Mouse (Mus musculus): ENCODE measurements at regions not wholly inside any gene's neighbourhood (a gene's known extent, or its start where the extent isn't known, plus 50 kb on each side); places are given as distances from the start of the nearest gene placed in this dataset.
A peak's percentile ranks its signal among the peaks of the same experiment; 100 is the strongest.
"Not testable (repeated sequence)": the region's sequence is repeated elsewhere in the genome, so short reads cannot be mapped to it uniquely, and the experiment has no call there.

DNA sequence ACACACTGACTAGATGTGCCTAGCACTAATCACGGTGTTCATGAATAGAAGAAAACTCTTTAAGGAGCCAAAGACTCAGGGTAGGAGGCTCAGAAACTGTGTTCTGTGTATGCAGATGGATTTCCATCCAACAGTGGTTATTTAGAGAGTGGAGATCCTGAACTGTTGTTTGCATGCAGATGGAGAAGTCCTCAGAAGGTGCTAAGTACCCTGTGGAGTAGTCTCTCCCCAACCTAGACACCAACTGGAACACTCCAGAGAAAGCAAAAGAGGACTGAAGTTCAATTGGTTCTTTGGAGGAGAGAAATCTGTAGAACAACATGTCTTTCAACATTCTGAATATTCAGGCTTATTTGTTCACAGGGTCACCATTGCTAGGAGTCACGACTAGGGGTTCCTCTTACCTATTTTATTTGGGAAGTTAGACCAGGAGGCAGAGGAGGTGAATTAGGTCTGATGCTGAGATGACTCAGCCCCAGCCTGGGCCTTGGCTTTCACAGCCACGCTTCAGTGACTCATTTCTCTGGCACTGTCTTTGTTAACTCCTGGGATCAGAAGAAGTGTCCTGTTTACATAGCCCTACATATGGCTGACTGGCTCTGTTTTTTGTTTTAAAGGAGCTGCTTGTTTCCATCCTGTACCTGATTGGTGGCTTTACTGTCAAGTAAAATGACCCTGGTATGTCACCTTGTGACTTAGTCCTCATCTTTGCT is 742.0 kb downstream of the Kcna4 start:
- peak; percentile 16 for DNase-seq (ENCODE audit: extremely low read depth, insufficient read length, low spot score)

DNA sequence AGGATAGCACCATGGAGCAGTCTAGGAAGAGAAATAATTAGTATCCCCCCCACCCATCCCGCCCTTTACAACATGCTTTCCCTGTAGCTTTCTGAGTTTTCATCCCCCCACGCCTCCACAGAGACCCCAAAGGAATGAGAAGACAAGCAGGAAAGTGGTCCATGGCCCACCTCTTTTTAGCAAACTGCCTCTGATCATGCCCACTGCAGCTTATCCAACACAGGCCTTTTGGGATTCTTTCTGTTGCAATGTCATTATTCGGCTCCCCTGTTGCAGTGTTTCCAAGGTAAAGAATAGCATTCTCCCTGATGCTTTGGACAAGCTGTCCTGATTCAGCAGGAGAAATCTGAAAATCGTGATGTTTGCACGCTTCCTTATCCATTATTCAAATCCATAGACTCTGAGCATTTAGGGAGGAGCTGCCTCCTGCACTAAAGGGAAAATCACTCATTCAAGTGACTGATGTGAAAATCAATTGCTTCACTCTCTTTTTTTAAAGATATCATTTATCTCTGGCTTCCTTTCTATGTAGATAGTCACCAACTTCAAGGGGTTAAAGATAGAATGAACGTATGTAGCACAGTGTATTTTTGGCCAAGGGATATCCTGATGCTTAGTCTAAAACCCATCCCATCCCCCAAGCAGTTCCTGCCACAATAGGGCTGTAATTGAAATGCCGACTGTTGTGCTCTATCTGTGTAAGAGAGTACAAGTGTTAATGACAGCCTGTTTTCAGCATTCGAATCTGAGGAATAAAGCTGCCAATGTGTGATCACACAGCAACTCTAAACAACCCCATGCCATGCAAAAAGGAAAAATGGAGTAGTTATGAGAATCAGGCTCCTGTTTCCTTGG is 743.1 kb downstream of the Kcna4 start:
- no peak for DNase-seq (ENCODE audit: extremely low read depth, insufficient read length, low spot score)

DNA sequence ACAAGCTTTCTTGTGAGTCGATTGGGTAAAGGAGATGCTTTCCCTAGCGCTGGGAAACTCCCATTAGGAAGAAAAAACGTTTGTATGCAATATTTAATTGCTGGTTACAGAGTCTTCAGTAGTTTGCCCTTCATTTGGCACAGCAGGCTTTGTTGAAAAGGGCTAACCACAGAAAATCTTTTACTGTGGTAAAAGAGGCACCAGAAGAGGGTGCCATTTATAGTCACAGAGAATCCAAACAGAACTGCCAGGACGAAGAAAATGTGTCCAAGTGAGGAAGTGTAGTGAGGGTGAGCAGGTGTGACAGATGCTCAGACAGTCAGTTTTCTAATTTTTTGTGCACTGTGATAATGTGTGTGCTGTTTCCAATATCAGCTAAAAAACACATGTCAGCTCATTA is 744.4 kb downstream of the Kcna4 start:
- DNase-seq (ENCODE audit: extremely low read depth, insufficient read length, low spot score) = no peak

DNA sequence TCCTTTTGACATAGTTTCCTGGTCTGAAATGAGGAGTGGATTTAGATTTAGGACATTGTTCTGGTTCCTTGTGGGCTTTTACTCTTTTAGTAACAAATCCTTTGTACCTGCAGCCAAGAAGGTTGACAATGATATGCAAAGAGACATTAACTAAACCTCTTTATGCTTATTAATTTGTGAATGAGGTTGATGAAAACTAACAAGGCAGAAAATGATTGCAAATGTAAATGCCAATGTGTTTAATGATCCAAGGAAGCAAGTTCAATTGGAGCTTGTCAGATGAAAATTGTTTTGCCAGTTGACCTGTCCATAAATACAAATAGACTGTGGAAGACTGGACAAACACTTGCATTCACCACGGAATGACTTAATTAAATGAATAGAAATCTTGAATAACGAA is 751.6 kb downstream of the Kcna4 start:
- no peak for DNase-seq (ENCODE audit: extremely low read depth, insufficient read length, low spot score)

DNA sequence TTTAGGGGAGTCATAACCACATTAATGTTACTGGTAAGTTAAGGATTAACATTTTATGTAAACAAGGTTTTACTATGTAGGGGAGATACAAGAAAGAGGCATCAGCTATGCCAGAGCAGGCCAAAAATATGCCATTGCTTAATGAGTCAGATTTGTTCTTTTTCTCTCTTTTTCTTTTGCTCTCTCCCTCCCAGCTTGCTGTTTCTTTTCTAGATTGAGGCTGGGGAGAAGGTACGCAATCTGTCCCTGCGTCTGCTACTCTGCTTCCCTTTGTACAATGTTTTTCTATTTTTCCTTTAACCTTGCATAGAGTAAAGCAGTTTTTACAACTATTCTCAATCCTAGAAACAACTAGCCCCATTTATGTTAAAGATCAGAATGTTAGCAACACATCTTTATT is 754.4 kb downstream of the Kcna4 start:
- DNase-seq (ENCODE audit: extremely low read depth, insufficient read length, low spot score) = no peak

DNA sequence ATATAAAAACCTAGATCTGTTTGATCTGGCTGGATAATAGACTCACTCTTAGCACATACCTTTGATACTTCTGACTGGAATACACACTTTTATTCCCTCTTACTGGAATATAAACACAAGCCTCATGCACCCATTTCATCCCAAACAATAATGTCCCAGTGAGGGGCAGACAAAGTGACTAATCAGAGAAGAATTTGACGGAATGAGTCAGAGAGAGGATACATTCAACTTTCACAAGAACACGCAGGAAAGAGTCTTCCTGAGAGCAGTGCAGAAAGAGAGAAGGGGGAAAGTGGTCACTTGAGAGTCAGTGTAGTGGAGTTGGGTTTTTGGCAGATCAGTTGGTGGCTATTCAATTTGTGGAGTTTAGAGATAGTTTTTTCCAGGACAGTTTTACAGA is 755.6 kb downstream of the Kcna4 start:
- DNase-seq (ENCODE audit: extremely low read depth, insufficient read length, low spot score) = no peak

DNA sequence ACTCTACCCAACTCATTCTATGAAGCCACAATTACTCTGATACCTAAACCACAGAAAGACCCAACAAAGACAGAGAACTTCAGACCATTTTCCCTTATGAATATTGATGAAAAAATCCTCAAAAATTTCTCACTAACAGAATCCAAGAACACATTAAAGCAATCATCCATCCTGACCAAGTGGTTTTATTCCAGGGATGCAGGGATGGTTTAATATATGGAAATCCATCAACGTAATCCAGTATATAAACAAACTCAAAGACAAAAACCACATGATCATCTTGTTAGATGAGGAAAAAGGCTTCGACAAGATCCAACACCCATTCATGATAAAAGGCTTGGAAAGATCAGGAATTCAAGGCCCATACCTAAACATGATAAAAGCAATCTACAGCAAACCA is 772.3 kb downstream of the Kcna4 start:
- DNase-seq (ENCODE audit: extremely low read depth, insufficient read length, low spot score) = not testable (repeated sequence)

DNA sequence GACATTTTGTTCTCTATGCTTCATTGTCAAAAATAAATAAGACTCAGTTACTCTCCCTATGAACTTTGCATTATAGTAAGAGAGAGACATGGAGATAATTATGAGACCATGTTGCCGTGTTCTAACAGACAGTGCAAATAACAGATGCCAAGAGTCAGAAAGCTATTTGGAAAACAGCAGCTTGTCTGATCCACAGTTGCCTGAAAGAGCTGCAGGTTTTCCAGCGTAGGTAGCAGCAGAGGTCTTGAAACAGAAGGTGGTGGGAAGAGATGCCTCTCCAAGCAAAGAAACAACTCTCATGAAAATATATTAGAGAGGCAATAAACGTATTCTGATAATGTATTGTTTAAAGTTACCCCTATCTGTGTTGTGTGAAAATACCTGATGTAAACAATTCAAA is 793.5 kb downstream of the Kcna4 start:
- DNase-seq (ENCODE audit: extremely low read depth, insufficient read length, low spot score) = no peak

DNA sequence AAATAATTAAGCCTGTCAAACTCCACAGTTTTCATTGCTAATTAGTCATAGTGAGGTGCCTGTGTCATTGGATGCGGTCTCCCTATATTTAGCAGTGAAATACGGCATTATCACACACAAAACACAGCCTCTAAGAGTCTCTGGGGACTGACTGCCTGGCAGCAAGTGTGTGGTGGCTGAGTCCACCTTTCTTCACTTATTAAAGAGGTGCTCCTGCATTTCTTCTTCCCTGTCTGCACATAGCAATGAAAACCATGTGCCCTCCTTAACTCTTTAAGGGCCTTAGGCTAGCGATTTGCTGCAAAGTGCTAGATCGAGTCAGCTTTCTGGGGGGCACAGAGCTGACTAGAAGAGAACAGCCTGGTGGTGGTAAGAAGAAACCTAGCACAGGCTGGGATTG is 799.8 kb downstream of the Kcna4 start:
- no peak for DNase-seq (ENCODE audit: extremely low read depth, insufficient read length, low spot score)

DNA sequence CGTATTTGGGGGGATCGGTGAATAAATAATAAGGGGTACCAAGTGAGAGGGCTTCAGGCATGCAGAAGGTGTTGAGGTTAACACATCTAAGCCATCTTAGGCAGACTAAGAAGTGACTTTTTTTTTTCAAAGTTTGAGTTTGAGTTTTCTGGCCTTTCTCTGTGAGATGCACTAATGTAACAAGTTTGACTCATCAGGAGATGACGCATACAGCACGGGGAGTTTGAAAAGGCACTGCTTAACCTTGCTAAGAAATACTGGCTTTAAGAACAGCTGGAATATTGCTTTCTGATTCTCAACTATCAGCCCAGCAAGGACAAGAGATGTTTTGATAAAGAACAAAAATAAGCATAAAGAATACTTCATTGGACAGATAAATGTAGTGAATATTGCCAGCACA is 806.6 kb downstream of the Kcna4 start:
- DNase-seq (ENCODE audit: extremely low read depth, insufficient read length, low spot score) = no peak

DNA sequence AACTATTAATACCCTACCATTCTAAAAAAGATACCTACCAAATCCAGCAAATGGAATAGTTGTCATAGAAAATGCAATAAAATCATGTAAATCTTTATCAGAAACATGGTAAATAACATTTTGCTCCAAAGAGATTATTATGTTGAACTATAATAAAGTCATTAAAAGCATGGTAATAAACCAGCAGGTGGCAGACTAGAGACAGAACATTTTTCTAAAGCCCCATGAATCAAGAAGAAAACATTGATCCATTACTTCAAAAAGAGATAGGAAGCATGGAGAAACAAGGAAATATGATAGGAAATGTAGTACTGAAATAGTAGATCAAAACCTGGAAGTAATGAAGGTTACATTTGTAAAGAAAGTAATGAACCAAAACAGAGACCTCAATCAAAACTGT is 819.7 kb downstream of the Kcna4 start:
- DNase-seq (ENCODE audit: extremely low read depth, insufficient read length, low spot score) = no peak

DNA sequence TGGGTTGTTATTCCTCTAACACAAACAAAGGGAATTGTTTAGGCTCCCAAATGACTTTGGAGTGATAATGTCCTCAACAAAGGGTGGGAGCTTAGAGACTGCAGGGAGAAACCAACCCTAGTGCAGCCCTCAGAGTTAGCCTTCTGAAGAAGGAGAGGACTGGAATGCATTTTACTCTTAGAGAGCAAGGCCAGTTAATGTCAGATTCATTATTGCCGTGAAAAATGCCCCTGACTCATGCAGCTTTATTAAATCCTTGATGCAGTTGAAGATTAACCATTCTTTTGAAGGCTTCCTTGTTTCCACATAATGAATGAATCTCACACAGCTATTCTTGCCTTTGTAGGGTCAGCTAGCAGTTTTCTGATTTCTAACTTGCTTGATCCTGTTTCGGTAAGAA is 855.3 kb downstream of the Kcna4 start:
- no peak for DNase-seq (ENCODE audit: extremely low read depth, insufficient read length, low spot score)

DNA sequence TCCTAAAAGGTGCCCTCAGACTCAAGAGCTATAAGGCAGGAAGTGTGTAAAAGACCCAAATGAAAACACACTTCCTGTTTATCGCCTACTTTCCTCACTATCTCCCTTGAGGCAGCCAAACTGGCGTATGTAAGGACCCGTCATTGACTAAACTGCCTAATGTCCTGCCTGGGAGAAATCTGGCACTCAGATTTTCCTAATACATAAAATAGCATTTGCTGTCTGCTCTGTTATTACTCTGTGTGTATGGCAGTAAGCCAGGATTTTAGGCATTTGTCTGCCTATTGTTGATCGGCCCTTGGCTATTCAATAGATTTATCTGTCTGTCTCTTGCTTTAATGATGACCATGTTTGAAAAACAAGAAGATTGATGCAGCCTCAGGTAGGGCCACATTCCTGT is 857.8 kb downstream of the Kcna4 start:
- no peak for DNase-seq (ENCODE audit: extremely low read depth, insufficient read length, low spot score)

DNA sequence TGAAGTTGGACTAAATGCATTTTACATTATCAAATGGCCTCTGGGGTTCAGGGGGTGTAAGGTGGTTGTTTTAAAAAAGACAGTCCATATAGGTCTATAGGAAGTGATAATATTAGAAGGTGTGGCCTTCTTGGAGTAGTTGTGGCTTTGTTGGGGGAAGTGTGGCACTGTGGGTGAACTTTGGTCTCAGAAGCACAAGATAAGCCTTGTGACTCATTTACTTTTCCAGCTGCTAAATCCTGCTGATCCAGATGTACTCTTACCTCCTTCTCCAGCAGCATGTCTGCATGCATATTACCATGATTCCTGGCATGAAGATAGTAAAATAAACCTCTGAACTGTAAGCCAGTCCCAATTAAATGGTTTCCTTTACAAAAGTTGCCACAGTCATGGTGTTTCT is 865.8 kb downstream of the Kcna4 start:
- DNase-seq (ENCODE audit: extremely low read depth, insufficient read length, low spot score) = no peak

DNA sequence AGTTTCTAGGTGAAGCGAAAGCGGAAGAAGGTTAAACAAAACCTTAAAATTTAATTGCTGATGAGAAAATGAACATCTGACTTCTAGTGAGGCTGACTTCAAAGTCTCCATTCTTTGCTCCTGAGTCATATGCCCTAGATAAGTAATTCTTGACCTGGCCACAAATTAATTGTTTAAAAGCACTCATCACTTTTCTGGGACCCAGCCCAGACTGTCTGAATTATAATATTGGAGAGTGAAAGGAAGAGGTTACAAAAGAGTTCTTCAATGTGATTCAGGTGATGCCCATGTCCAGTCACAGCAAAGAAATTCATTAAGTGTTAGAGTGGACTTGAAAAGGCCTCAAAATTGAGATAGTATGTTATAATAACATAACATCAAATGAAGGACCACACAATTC is 867.3 kb downstream of the Kcna4 start:
- DNase-seq (ENCODE audit: extremely low read depth, insufficient read length, low spot score) = no peak

DNA sequence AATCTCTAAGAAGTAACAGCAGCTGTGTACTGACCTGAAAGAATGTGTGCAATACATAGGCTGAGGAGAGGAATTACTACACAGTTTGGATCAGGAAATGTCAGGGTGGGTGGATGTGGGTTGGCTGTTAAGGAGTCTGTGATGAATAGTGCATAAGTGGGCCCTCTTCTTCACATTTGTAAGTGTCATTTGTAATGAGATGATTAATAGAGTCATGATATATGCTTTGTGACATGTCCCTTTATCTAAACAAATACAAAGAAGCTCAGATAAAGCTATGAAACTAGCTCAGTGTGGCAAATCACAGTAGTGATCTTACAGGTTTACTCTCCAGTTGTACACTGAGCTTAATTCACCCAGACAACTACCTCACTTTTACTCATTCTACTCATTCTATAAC is 867.9 kb downstream of the Kcna4 start:
- DNase-seq (ENCODE audit: extremely low read depth, insufficient read length, low spot score) = no peak

DNA sequence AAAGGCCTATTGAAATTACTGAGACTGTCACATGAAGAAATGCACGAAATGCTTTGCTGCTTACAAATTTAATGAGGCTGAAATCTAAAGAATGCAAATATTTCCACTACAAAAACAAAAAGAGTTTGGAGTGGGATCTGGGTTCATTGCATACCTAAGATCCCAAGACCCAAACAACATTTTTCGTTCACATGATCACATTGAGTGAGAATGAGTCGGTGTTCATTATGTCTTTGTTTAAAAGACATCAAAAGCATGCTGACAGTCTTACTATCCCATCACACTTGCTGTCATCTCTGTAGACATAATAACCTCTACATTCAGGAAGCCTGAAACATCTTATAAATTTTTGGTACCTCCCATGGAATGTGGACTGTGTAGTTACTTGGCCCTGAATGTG is 870.4 kb downstream of the Kcna4 start:
- DNase-seq (ENCODE audit: extremely low read depth, insufficient read length, low spot score) = no peak

DNA sequence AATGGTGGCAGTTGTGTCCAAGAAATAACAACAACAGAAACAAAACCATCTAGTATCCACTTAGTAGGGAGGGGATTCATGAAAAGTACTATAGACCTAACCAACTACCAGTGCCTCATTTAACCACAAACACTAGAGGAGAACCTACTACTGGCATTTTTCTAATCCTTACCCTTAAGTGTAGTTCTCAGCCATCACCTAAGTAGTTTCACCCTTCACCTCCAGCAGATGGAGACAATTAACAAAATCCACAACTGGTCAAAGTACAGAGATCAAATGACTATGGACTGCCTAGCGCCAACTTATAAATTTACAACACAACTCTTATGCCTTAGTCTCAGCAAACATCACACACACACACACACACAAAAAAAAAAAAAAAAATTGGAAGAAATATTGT is 874.6 kb downstream of the Kcna4 start:
- no peak for DNase-seq (ENCODE audit: extremely low read depth, insufficient read length, low spot score)

All from 3134 (cell line).